Mouse (Mus musculus): ENCODE data around the gene Nipal3.

Nipal3 gene

GRCm38 (mm10) chr4:135507547-135508350 is 12.9 kb upstream of the Nipal3 start:
- peak; percentile 63 for DNase-seq (ENCODE audit: low read depth, low spot score)

- DNase-seq (ENCODE audit: low read depth, low spot score): no peak
Measured at GRCm38 (mm10) chr4:135505794-135506193, 11.0 kb upstream of the Nipal3 start.

GRCm38 (mm10) chr4:135501587-135501986 is 6.7 kb upstream of the Nipal3 start:
- DNase-seq (ENCODE audit: low read depth, low spot score): peak; percentile 45

- DNase-seq (ENCODE audit: low read depth, low spot score): no peak
Measured at GRCm38 (mm10) chr4:135499831-135500230, 5.0 kb upstream of the Nipal3 start.

GRCm38 (mm10) chr4:135498136-135498535 is 3.3 kb upstream of the Nipal3 start:
- no peak for DNase-seq (ENCODE audit: low read depth, low spot score)

GRCm38 (mm10) chr4:135495810-135496209 is 972 bp upstream of the Nipal3 start:
- no peak for DNase-seq (ENCODE audit: low read depth, low spot score)

- DNase-seq (ENCODE audit: low read depth, low spot score): no peak
Measured at GRCm38 (mm10) chr4:135495397-135495791, 556 bp upstream of the Nipal3 start.

GRCm38 (mm10) chr4:135493691-135494520 is 932 bp downstream of the Nipal3 start:
- peak; percentile 54 for DNase-seq (ENCODE audit: low read depth, low spot score)

- DNase-seq (ENCODE audit: low read depth, low spot score): peak; percentile 38
Measured at GRCm38 (mm10) chr4:135493271-135493670, 1.6 kb downstream of the Nipal3 start.

GRCm38 (mm10) chr4:135489256-135489655 is 5.6 kb downstream of the Nipal3 start:
- DNase-seq (ENCODE audit: low read depth, low spot score): no peak

- no peak for DNase-seq (ENCODE audit: low read depth, low spot score)
Measured at GRCm38 (mm10) chr4:135486352-135486751, 8.5 kb downstream of the Nipal3 start.

GRCm38 (mm10) chr4:135485086-135485485 is 9.8 kb downstream of the Nipal3 start:
- DNase-seq (ENCODE audit: low read depth, low spot score): no peak

- no peak for DNase-seq (ENCODE audit: low read depth, low spot score)
Measured at GRCm38 (mm10) chr4:135480370-135480769, 14.5 kb downstream of the Nipal3 start.

- no peak for DNase-seq (ENCODE audit: low read depth, low spot score)
Measured at GRCm38 (mm10) chr4:135477851-135478250, 17.0 kb downstream of the Nipal3 start.

- no peak for DNase-seq (ENCODE audit: low read depth, low spot score)
Measured at GRCm38 (mm10) chr4:135463406-135463805, 31.4 kb downstream of the Nipal3 start.

GRCm38 (mm10) chr4:135453572-135453971 is 41.3 kb downstream of the Nipal3 start:
- DNase-seq (ENCODE audit: low read depth, low spot score): no peak

GRCm38 (mm10) chr4:135453164-135453563 is 41.7 kb downstream of the Nipal3 start:
- DNase-seq (ENCODE audit: low read depth, low spot score): no peak

- no peak for DNase-seq (ENCODE audit: low read depth, low spot score)
Measured at GRCm38 (mm10) chr4:135451360-135452015, 43.4 kb downstream of the Nipal3 start.

- DNase-seq (ENCODE audit: low read depth, low spot score): no peak
Measured at GRCm38 (mm10) chr4:135442473-135442872, 52.4 kb downstream of the Nipal3 start.

GRCm38 (mm10) chr4:135439904-135440522 is 54.8 kb downstream of the Nipal3 start:
- DNase-seq (ENCODE audit: low read depth, low spot score): peak; percentile 78

GRCm38 (mm10) chr4:135439188-135439647 is 55.6 kb downstream of the Nipal3 start:
- DNase-seq (ENCODE audit: low read depth, low spot score): peak; percentile 89

- DNase-seq (ENCODE audit: low read depth, low spot score): peak; percentile 26
Measured at GRCm38 (mm10) chr4:135437924-135438323, 56.9 kb downstream of the Nipal3 start.

Data from CD4-positive, CD25-positive, alpha-beta regulatory T cell, adult 2 months (primary cell).